Mouse (Mus musculus): ENCODE data around the gene Gm13697.
"Not testable (repeated sequence)": the region's sequence is repeated elsewhere in the genome, so short reads cannot be mapped to it uniquely, and the experiment has no call there.

The Gm13697 gene

DNA sequence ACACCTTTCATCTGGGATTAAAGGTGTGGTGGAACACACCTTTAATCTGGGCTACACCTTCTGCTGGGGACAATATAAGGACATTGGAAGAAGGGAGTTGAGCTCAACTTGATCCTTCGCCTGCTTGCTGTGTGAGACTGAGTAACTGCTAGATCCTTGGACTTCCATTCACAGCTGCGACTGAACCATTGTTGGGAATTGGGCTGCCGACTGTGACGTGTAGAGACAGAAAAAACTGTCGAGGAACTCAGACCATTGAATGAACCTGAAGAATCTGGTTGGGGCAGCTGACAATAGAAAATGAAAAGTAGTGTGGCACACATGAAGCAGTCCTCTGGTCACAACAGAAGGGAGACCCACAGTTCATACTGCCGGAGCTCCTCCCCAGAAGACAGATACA, at the start of gene Gm13697:
Gene Gm13697 (plus strand): TSS at position 301 of the 400 bp plus-strand sequence.
- not testable (repeated sequence) for DNase-seq (ENCODE audit: low spot score in 2 of 2)

DNA sequence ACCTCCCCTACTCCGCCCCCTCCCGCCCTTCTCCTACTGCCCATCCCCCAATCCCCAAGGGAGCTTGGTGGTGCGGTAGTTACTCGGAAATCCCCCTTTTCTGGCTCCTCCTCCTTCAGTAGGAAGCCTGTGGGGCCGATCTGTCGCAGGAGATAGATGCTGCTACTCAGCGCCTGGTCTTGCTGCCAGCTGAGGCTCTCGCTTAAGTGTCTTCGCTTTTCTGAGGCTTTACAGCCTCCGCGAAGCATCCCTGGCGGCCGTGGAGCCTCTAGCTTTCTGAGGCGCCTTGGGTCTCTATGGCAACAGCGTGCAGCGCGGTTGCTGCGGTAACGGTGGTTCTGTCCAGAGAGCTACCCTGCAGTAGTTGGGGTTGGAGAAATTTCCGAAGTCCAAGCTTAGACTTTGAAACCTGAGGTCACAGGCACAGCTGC, 43.6 kb upstream of the Gm13697 start, which contains the start of gene Zswim2:
Gene Zswim2 (minus strand): TSS at position 298 of the 431 bp plus-strand sequence.
- peak; percentile 15 to 55 for DNase-seq (ENCODE audit: low spot score in 2 of 2)

DNA sequence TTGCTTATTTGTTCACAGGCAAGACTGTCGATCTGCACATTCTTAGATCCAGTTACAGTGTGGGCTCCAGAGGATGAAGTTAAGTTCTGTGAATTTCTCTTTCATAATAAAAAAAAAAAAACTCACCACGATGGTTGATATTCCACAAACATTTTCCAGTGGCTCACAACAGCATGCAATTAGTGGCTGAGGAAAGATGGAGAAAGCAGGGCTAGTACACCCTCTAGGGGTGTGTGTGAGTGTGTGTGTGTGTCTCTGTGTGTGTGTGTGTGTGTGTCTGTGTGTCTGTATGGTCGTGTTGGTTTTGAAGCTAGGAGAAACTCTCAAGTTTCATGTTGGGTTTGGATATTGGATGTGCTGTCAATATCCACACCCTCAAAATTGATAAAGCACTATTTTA, 43.2 kb upstream of the Gm13697 start:
- DNase-seq (ENCODE audit: low spot score in 2 of 2): no peak

DNA sequence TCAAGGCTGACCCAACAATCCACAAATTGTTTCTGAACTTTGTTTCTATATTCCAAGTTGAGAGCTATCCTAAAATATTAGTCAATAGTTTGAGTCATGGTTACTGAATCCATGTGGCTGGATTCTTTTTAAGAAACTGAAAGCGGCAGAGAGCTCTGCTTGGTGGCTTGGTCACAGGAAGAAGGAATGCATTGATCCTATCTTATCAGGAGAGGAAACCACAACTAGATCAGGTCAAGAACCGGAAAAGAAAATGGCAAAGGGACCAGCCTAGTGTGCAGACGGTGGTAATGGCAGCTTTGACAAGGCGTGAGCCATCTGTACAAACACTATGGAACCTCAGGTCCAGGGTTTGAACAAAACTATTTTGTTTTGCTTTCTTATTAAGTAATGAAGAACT, 42.8 kb upstream of the Gm13697 start:
- DNase-seq (ENCODE audit: low spot score in 2 of 2): peak in 1 of 2 experiments; percentile 30

DNA sequence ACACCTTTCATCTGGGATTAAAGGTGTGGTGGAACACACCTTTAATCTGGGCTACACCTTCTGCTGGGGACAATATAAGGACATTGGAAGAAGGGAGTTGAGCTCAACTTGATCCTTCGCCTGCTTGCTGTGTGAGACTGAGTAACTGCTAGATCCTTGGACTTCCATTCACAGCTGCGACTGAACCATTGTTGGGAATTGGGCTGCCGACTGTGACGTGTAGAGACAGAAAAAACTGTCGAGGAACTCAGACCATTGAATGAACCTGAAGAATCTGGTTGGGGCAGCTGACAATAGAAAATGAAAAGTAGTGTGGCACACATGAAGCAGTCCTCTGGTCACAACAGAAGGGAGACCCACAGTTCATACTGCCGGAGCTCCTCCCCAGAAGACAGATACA, 29.1 kb upstream of the Gm13697 start, which contains the start of gene Gm13698:
Gene Gm13698 (plus strand): TSS at position 301 of the 400 bp plus-strand sequence.
- DNase-seq (ENCODE audit: low spot score in 2 of 2): not testable (repeated sequence)

DNA sequence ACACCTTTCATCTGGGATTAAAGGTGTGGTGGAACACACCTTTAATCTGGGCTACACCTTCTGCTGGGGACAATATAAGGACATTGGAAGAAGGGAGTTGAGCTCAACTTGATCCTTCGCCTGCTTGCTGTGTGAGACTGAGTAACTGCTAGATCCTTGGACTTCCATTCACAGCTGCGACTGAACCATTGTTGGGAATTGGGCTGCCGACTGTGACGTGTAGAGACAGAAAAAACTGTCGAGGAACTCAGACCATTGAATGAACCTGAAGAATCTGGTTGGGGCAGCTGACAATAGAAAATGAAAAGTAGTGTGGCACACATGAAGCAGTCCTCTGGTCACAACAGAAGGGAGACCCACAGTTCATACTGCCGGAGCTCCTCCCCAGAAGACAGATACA, 23.3 kb upstream of the Gm13697 start, which contains the start of gene Gm13693:
Gene Gm13693 (plus strand): TSS at position 301 of the 400 bp plus-strand sequence.
- DNase-seq (ENCODE audit: low spot score in 2 of 2): not testable (repeated sequence)

DNA sequence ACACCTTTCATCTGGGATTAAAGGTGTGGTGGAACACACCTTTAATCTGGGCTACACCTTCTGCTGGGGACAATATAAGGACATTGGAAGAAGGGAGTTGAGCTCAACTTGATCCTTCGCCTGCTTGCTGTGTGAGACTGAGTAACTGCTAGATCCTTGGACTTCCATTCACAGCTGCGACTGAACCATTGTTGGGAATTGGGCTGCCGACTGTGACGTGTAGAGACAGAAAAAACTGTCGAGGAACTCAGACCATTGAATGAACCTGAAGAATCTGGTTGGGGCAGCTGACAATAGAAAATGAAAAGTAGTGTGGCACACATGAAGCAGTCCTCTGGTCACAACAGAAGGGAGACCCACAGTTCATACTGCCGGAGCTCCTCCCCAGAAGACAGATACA, 17.5 kb upstream of the Gm13697 start, which contains the start of gene Gm13695:
Gene Gm13695 (plus strand): TSS at position 301 of the 400 bp plus-strand sequence.
- DNase-seq (ENCODE audit: low spot score in 2 of 2): not testable (repeated sequence)

DNA sequence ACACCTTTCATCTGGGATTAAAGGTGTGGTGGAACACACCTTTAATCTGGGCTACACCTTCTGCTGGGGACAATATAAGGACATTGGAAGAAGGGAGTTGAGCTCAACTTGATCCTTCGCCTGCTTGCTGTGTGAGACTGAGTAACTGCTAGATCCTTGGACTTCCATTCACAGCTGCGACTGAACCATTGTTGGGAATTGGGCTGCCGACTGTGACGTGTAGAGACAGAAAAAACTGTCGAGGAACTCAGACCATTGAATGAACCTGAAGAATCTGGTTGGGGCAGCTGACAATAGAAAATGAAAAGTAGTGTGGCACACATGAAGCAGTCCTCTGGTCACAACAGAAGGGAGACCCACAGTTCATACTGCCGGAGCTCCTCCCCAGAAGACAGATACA, 11.7 kb upstream of the Gm13697 start, which contains the start of gene Gm13696:
Gene Gm13696 (plus strand): TSS at position 301 of the 400 bp plus-strand sequence.
- DNase-seq (ENCODE audit: low spot score in 2 of 2): not testable (repeated sequence)

DNA sequence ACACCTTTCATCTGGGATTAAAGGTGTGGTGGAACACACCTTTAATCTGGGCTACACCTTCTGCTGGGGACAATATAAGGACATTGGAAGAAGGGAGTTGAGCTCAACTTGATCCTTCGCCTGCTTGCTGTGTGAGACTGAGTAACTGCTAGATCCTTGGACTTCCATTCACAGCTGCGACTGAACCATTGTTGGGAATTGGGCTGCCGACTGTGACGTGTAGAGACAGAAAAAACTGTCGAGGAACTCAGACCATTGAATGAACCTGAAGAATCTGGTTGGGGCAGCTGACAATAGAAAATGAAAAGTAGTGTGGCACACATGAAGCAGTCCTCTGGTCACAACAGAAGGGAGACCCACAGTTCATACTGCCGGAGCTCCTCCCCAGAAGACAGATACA, 5.9 kb upstream of the Gm13697 start, which contains the start of gene Gm13694:
Gene Gm13694 (plus strand): TSS at position 301 of the 400 bp plus-strand sequence.
- not testable (repeated sequence) for DNase-seq (ENCODE audit: low spot score in 2 of 2)

DNA sequence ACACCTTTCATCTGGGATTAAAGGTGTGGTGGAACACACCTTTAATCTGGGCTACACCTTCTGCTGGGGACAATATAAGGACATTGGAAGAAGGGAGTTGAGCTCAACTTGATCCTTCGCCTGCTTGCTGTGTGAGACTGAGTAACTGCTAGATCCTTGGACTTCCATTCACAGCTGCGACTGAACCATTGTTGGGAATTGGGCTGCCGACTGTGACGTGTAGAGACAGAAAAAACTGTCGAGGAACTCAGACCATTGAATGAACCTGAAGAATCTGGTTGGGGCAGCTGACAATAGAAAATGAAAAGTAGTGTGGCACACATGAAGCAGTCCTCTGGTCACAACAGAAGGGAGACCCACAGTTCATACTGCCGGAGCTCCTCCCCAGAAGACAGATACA, 5.7 kb downstream of the Gm13697 start, which contains the start of gene Gm13691:
Gene Gm13691 (plus strand): TSS at position 301 of the 400 bp plus-strand sequence.
- DNase-seq (ENCODE audit: low spot score in 2 of 2): not testable (repeated sequence)

DNA sequence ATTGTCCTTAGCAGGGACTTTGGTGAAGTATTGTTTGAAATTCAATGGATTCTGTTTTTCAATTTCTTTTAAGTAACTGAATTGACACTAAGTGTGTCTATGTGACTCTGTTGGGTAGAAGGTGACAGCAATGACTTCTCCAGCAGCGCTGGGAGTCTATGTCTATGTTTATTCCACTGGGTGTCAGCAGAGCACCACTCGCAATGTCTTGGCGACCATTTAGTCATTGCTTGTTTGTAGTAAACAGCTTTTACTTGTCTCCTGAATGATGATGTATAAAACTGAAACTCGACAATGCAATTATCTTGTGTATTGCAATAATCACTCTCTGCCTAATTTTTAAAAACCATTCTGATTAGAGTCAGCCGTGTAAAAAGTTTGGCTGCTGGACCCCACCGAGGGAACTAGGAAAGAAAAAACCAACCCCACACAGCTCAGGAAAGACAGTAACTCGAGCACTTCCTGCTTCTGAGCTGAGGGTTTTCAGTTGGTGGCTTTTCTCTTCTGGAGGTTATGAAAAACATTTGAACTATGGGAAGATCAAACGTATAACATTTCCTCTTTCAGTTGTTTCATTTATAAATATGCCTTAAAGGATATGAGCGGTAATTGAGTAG, 9.2 kb downstream of the Gm13697 start:
- not testable (repeated sequence) for DNase-seq (ENCODE audit: low spot score in 2 of 2)

DNA sequence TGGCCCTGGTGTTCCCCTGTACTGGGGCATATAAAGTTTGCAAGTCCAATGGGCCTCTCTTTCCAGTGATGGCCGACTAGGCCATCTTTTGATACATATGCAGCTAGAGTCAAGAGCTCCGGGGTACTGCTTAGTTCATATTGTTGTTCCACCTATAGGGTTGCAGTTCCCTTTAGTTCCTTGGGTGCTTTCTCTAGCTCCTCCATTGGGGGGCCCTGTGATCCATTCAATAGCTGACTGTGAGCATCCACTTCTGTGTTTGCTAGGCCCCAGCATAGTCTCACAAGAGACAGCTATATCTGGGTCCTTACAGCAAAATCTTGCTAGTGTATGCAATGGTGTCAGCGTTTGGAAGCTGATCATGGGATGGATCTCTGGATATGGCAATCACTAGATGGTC, 10.0 kb downstream of the Gm13697 start:
- DNase-seq (ENCODE audit: low spot score in 2 of 2): not testable (repeated sequence)

DNA sequence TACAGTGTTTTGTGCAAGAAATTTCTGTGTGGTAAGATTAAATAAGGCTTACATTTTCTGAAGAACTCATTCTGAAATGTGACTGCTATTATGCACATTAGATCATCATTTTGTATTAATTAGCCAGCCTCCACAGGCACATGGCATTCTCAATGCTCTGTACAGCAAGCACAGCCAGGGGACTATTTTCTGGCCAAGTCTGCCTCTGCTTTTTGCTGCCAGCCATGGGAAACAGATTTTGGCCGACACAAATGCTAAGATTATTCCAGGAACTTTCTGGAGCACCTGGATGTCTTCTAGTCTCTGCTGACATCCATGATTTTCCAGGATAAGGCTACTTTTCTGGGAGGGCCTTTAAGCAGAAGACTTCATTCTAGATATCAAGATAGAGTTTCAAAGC, 24.4 kb downstream of the Gm13697 start:
- no peak for DNase-seq (ENCODE audit: low spot score in 2 of 2)

DNA sequence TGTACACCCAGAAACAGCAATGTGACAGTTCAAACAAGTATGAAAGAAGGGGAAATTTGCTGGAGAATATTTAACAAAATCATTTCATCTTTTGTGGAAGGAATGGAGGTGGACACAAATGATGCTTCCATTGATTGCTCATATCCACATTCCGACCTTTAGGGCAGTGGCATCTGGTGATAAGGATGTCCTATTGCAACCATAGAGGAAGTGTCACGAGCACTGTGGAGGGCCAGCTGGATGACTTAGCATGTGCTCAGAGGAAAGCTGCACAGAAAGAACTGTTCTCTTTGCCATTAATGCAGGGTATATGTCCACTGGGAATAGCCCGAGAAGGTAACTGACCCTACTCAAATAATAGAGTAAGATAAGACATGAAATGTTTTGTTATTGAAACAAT, 25.3 kb downstream of the Gm13697 start:
- DNase-seq (ENCODE audit: low spot score in 2 of 2): no peak

DNA sequence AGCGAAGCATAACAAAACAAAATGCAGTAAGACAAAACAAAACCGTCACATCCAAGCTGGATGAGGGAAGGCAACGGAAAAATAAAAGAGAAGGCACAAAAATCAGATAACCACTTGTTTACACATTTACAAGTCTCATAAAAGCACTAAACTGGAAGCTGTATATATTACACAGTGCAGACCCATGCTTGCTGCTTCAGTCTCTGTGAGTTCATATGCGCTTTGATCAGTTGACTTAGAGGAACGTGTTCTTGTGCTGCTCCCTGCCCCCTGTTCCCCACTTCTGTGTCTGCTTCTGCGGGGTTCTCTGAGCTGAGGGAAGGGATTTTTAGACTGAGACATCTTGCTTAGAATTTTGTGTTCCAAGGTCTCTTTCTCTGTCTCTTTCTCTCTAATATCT, 30.0 kb downstream of the Gm13697 start:
- no peak for DNase-seq (ENCODE audit: low spot score in 2 of 2)

DNA sequence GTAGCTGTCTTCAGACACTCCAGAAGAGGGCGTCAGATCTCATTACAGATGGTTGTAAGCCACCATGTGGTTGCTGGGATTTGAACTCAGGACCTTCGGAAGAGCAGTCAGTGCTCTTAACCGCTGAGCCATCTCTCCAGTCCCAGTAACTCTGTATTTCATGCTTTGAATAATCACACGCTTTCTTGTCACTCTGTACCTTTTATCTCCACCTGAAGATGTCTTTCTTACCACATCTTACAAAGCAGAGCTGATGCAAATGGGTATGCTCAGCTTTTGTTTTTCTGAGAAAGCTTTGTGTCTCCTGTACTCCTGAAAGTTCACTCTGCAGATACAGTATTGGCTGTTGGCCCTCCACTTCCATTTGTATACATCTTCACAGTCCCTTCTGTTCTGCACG, 31.7 kb downstream of the Gm13697 start:
- DNase-seq (ENCODE audit: low spot score in 2 of 2): not testable (repeated sequence)

DNA sequence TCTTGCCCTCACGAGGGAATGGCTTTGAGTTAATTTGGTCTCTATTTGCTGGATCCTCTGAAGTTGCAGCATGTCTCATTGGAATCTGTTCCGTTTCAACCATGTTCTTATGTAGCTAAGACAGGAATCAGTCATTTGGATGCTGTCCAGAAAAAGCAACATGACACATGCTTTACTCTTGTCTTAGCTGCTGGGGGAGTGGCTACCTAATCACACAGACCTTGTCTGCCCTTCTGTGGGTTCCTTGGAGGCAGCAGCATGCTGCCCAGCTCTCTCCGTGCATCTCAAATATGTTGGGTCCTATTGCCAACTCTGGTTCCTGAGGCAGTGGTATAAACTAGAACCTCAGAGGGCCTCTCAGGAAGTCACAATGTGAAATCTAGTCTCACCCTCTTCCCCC, 33.8 kb downstream of the Gm13697 start:
- no peak for DNase-seq (ENCODE audit: low spot score in 2 of 2)

DNA sequence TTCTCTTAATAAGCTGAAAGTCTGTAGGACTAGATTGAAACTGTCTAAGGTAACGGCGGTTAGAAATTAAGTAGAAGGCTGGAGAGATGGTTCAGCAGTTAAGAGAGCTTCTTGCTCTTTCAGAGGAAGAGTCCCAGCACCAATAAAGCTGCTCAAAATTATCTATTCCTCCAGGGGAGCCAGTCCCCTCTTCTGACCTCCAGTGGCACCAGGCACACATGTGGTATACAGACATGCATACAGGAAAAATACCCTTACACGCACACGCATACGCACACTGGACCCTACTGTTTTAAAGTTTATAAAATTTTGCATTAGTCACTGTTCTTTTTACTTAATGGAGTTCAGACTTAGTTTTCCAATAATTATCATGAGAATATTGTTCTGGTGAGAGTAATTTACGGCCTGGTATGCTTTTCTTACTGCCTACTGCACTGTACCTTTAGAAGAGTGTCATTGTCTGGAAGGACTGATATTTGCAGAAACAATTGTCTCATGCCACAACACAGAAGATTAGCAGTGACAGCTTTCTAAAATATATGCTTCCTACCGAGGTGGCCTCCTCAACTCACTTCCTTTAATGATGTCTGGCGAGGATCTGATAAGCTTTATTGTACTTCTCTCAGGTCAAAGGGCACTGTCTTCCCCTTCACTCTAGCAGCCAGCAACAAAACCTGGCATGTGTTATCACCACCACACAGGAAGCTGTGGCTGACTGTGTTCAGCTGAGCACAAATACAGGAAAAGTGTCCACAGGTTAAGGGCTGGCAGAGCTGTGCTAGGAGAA, 35.2 kb downstream of the Gm13697 start:
- DNase-seq (ENCODE audit: low spot score in 2 of 2): no peak

DNA sequence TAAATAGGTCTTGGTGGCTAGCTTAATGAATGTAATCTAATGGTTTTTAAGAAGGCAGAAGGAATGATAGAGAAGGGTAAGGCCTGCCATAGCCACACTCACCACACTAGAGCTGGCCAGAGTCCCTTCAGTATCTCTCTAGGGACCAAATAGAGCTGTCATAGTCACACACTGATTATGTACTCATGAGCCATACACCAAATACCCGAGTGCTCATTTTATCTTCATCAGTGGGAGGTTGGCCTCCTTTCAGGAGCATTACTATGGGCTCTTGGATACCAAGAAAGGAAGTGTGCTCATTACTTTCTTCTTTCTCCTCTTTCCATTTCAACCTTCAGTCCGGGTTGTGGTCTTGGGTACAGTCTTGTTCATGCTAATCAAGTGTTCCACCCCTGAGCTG, 37.4 kb downstream of the Gm13697 start:
- DNase-seq (ENCODE audit: low spot score in 2 of 2): no peak

DNA sequence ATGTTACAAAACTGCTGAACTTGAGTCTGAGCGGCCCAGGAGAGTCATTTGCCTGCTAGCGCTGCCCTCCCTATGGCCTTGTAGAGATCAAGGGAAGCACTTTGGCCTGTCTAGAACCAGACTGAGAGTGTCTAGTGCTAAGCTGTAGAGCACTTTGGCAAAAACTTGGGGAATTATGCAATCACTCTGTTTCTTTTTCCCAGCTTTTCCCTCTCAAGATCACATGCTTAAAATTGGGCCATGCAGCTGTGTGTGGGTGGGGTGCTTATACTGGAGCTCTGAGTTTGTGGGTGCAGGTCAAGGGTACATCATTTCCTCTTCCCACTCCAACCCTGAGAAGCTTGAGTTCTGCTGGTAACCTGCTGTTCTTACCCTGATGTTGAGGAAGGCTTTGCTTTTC, 38.4 kb downstream of the Gm13697 start:
- no peak for DNase-seq (ENCODE audit: low spot score in 2 of 2)

DNA sequence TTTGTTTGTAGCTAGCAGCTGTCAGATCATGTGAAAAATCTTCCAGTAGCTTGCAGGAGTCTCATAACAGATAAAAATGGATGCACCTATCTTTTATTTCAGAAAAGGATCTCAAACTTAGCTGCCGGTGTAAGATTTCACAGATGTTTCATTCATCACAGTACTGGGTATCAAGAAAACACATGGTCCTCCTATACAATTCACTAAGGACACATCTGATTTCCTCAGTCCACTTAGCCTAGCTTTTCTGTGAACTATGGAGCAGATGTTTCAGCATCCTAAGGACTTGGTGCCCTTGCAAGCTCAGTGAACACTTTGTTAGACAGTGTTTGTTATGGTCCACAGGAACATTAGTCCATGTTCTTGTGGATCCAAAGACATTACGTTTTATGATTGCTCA, 38.8 kb downstream of the Gm13697 start:
- DNase-seq (ENCODE audit: low spot score in 2 of 2): no peak

DNA sequence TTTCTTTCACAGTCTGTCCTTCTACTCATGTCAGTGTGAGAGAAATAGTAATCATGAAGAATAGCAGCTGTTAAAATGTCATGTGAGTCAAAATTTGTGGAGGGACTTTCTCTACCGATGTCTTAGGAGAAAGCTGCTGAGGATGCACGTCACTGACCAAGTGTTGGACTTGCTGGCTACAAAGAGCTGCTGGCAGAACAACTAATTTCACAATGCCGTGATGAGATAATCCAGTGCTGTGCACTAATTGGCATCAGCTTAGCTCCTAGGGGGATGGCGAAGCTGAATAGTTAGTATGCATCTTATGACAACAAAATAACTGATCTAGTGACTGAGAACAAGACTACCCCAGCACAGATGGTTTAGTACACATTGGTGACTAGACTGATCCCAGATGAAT, 40.7 kb downstream of the Gm13697 start:
- no peak for DNase-seq (ENCODE audit: low spot score in 2 of 2)

Measured in spleen, postnatal 4 days (tissue).